Mouse (Mus musculus): ENCODE measurements around the gene Arhgef25. TPM values are rescaled to one million over a fixed set of nuclear protein-coding genes. Genes with fewer than 3 reads are reported as not detected.
A peak's percentile ranks its signal among the peaks of the same experiment; 100 is the strongest.

Arhgef25 gene
- total and polyA plus RNA-seq, 2 experiments from 2014 or later: 16.9 to 45.4 TPM

DNA sequence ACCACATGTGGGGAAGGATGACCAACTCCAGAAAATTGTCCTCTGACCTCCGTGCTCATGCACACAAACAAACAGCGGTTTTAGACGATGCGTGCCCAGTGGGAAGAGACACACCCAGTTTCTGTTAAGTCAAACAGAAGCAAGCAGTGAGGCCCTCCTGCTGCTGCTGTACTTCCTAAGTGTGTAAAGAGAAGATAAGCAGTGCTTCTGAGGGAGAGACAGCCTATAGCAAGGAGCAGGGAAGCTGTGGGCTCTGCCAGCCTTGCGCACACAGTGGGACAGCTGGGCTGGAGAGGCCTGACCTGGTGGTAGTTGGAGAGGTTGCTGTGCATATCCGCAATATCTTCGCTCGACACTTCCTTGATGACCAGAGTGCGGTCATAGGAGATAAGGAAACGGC is 15.5 kb upstream of the Arhgef25 start:
- WGBS: 94% methylated on average over 10 of the region's 10 CpGs

DNA sequence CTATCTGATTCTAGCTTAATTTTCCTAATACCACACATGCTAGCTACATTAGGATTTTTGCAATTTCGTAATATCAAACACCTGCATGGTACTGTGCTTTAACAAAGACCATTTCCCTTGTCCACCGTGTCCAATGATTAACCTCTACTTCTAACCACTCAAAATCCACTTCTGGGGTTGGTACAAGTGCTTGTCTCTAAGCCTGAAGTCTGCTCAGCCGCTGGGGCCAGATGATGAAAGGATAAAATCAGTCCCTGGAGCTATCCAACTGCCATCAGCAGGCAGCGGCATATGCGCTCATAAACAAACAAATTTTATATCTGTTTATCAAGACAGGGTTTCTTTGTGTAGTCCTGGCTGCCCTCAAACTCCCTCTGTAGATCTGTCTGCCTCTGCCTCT is 14.7 kb upstream of the Arhgef25 start:
- H3K36me3 ChIP-seq (ENCODE audit: insufficient read depth): peaks cover 54% of the 10 kb centered on the region
- no peak for TF ChIP-seq CTCF (IDR thresholded peaks at IDR 0.05; ENCODE audit: low read depth)
- ATAC-seq: no peak

More for the DNA sequence above, 15.5 kb upstream of the Arhgef25 start:
- Histone ChIP-seq H3K4me2 (ENCODE audit: low read depth) (no peak overlapping the region), H3K36me3 (ENCODE audit: insufficient read depth) (peaks cover 47% of the 10 kb centered on the region), H3K27ac (ENCODE audit: low read depth, low read length) (no peak overlapping the region), H3K27me3 (ENCODE audit: insufficient read depth, low read length) (no peaks in the 10 kb centered on the region), H3K4me1 (ENCODE audit: insufficient read depth) (peaks cover 6% of the 10 kb centered on the region), H3K9ac (no peak overlapping the region), H3K9me3 (ENCODE audit: low read length) (no peaks in the 10 kb centered on the region), H3K4me3 (ENCODE audit: low read depth, low read length) (no peak overlapping the region)
- TF ChIP-seq CTCF (IDR thresholded peaks at IDR 0.05; ENCODE audit: low read depth): no peak
- ATAC-seq (no peak), DNase-seq (no peak)

DNA sequence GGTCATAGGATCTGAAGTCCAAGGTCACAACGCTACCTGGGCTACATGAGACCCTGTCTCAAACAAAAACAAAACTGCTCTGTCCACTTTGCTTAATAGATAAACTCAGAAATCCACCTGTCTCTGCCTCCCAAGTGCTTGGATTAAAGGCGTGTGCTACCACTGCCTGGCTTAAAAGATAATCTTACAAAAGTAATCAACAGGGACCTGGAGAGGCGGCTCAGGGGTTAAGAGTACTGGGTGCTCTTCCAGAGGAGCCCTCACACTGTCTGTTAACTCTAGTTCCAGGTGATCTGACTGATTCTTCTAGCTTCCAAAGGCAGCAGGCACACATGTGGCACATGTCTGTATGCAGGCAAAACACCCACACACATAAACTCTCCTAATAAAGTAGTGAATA is 13.2 kb upstream of the Arhgef25 start:
- no peaks in the 10 kb centered on the region for H3K4me1 ChIP-seq (ENCODE audit: insufficient read depth)
- no peak for TF ChIP-seq CTCF (IDR thresholded peaks at IDR 0.05; ENCODE audit: low read depth)
- 93% methylated on average over 3 of the region's 3 CpGs for WGBS
- no peak for DNase-seq
- ATAC-seq: no peak
- H3K27ac ChIP-seq (ENCODE audit: low read depth, low read length): no peak overlapping the region
- H3K9ac ChIP-seq: no peak overlapping the region
- H3K9me3 ChIP-seq (ENCODE audit: low read length): no peaks in the 10 kb centered on the region
- H3K4me2 ChIP-seq (ENCODE audit: low read depth): no peak overlapping the region
- H3K36me3 ChIP-seq (ENCODE audit: insufficient read depth): peaks cover 69% of the 10 kb centered on the region
- H3K27me3 ChIP-seq (ENCODE audit: insufficient read depth, low read length): no peaks in the 10 kb centered on the region
- no peak overlapping the region for H3K4me3 ChIP-seq (ENCODE audit: low read depth, low read length)

More for the DNA sequence above, 14.7 kb upstream of the Arhgef25 start:
- H3K9me3 ChIP-seq (ENCODE audit: low read length): no peaks in the 10 kb centered on the region
- H3K4me2 ChIP-seq (ENCODE audit: low read depth): no peak overlapping the region
- H3K4me1 ChIP-seq (ENCODE audit: insufficient read depth): no peaks in the 10 kb centered on the region
- WGBS: 92% methylated on average over 5 of the region's 5 CpGs
- DNase-seq: no peak
- no peak overlapping the region for H3K27ac ChIP-seq (ENCODE audit: low read depth, low read length)
- H3K4me3 ChIP-seq (ENCODE audit: low read depth, low read length): no peak overlapping the region
- H3K9ac ChIP-seq: no peak overlapping the region
- no peaks in the 10 kb centered on the region for H3K27me3 ChIP-seq (ENCODE audit: insufficient read depth, low read length)

DNA sequence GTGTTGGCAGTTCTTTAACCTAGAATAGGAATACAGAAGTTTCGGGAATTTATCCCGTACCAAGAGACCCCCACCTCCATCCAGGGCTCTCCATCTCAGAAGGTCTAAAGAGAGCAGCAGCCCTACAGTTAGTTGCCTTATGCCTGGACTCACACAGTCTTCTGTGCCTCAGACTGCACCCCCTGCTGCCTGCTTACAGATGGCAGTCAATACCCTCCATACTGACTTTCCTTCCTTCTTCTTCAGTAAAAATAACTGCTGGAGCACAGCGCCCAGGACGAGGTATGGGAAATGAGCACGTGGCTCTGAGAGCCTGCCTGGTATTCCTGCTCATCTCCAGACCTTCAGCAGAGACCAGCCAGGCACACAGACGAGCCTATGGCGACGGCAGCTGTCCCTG is 10.4 kb upstream of the Arhgef25 start:
- Histone ChIP-seq H3K4me2 (ENCODE audit: low read depth) (no peak overlapping the region), H3K27ac (ENCODE audit: low read depth, low read length) (no peak overlapping the region), H3K36me3 (ENCODE audit: insufficient read depth) (peaks cover 55% of the 10 kb centered on the region), H3K9me3 (ENCODE audit: low read length) (no peaks in the 10 kb centered on the region), H3K4me1 (ENCODE audit: insufficient read depth) (no peaks in the 10 kb centered on the region), H3K9ac (no peak overlapping the region), H3K27me3 (ENCODE audit: insufficient read depth, low read length) (no peaks in the 10 kb centered on the region), H3K4me3 (ENCODE audit: low read depth, low read length) (no peak overlapping the region)
- TF ChIP-seq CTCF (IDR thresholded peaks at IDR 0.05; ENCODE audit: low read depth): peak; percentile 29; the same call in 1 of the 2 replicates
- no peak for ATAC-seq
- DNase-seq: no peak
- WGBS: 87% methylated on average over 8 of the region's 8 CpGs

DNA sequence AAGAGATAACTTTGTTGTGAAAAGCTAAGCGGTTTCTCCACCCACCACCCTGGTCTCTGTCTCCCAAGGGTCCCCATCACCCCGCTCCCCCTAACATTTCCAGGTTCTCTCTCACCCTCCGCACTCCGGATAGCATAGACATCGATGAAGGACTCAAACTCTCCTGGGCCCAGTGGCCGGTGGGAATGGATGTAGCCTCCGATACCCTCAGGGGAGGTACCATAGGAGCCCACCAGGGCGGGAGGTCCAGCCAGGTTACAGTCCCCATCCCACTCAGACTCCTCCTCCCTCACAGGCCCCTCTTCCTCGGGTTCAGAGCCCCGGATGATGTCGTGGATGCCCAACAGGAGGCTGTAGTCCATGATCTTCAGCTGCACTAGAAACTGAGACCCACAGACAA is 9.6 kb upstream of the Arhgef25 start:
- Histone ChIP-seq H3K27me3 (ENCODE audit: insufficient read depth, low read length) (no peaks in the 10 kb centered on the region), H3K27ac (ENCODE audit: low read depth, low read length) (no peak overlapping the region), H3K4me2 (ENCODE audit: low read depth) (no peak overlapping the region), H3K4me1 (ENCODE audit: insufficient read depth) (no peaks in the 10 kb centered on the region; the same call in 1 of the 2 replicates), H3K9ac (no peak overlapping the region), H3K9me3 (ENCODE audit: low read length) (no peaks in the 10 kb centered on the region), H3K36me3 (ENCODE audit: insufficient read depth) (peaks cover 47% of the 10 kb centered on the region), H3K4me3 (ENCODE audit: low read depth, low read length) (no peak overlapping the region)
- no peak for TF ChIP-seq CTCF (IDR thresholded peaks at IDR 0.05; ENCODE audit: low read depth)
- no peak for ATAC-seq
- no peak for DNase-seq
- WGBS: 84% methylated on average over 11 of the region's 11 CpGs

DNA sequence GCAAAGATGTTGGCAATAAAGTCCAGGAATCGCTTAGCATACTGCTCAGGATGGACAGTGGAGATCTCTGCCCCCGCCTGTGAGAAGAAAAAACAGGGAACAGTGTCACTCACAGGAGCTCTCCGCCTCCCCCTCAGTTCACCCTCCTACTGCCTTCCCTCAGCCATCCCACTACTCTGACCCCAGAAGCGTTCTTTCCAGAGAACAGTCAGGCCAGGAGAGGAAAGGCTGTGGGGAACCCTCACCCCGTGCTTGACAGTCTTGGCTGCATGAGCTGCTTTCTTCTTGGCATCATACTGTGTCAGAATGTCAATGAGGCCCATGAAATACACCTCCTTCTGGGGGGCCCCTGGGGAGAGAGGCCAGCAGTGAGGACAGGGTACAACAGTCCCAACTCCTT is 9.2 kb upstream of the Arhgef25 start:
- Histone ChIP-seq H3K27me3 (ENCODE audit: insufficient read depth, low read length) (no peaks in the 10 kb centered on the region), H3K9me3 (ENCODE audit: low read length) (no peaks in the 10 kb centered on the region), H3K4me3 (ENCODE audit: low read depth, low read length) (no peak overlapping the region), H3K9ac (no peak overlapping the region), H3K4me2 (ENCODE audit: low read depth) (no peak overlapping the region), H3K27ac (ENCODE audit: low read depth, low read length) (no peak overlapping the region), H3K36me3 (ENCODE audit: insufficient read depth) (peaks cover 46% of the 10 kb centered on the region), H3K4me1 (ENCODE audit: insufficient read depth) (no peaks in the 10 kb centered on the region; the same call in 1 of the 2 replicates)
- TF ChIP-seq CTCF (IDR thresholded peaks at IDR 0.05; ENCODE audit: low read depth): no peak
- no peak for DNase-seq
- 73% methylated on average over 5 of the region's 5 CpGs for WGBS
- no peak; the same call in 1 of the 2 replicates for ATAC-seq

DNA sequence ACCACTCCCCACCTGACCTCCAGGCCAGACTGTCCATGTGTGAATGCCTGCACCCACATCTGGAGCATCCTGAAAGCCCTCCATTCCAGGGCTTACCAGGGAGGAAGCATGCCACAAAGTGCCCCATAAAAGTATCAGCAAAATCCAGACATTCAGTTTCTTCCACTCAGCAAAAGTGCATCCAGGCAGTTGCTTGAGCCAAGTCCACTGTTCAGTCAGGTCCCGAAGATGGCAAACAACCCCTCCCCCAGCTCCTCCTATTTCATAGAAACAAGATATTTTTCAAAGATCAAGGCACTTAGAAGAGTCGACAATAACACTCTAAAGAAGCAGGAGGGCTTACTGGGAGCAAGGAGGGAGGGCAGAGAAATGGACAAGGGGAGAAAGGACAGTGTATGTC is 8.6 kb upstream of the Arhgef25 start:
- DNase-seq (no peak), ATAC-seq (no peak)
- TF ChIP-seq CTCF (IDR thresholded peaks at IDR 0.05; ENCODE audit: low read depth): no peak
- no peak overlapping the region for H3K9ac ChIP-seq
- H3K9me3 ChIP-seq (ENCODE audit: low read length): no peaks in the 10 kb centered on the region
- 68% methylated on average over 2 of the region's 2 CpGs for WGBS
- no peak overlapping the region for H3K4me2 ChIP-seq (ENCODE audit: low read depth)
- no peaks in the 10 kb centered on the region; the same call in 1 of the 2 replicates for H3K4me1 ChIP-seq (ENCODE audit: insufficient read depth)
- H3K36me3 ChIP-seq (ENCODE audit: insufficient read depth): peaks cover 41% of the 10 kb centered on the region
- no peak overlapping the region for H3K27ac ChIP-seq (ENCODE audit: low read depth, low read length)
- no peak overlapping the region for H3K4me3 ChIP-seq (ENCODE audit: low read depth, low read length)
- H3K27me3 ChIP-seq (ENCODE audit: insufficient read depth, low read length): no peaks in the 10 kb centered on the region
